Mouse (Mus musculus) A20 (cell line): Measurements from ENCODE around the gene Slc2a5.

Experiments used
- DNase-seq: peaks from one replicate; pipeline ENCODE4 v3.0.0-alpha.2; 2011; ENCODE audit warnings: low read depth, low spot score

Gene Slc2a5

DNA sequence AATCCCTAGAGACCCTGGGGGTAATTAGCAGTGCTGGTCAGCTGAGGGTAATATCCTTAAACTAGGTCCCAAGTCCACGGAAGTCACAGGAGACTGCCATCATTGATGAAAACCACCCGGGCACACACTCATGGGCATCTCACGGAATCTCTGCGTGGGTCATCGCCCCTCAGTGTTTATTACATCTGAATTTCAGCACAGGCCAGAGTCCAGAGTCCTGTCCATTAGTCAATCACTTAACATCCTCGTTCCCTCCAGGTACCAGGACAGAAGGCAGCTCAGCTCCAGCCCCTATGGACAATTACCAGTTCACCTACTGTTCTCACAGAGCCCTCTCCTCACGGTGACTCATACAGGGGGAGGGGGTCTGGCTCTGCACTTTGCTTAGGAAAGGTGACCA, 16.3 kb upstream of the Slc2a5 start:
- DNase-seq = no peak

- no peak for DNase-seq
Measured at GRCm38 (mm10) chr4:150105671-150106070, 13.4 kb upstream of the Slc2a5 start.

- no peak for DNase-seq
Measured at GRCm38 (mm10) chr4:150106637-150107036, 12.4 kb upstream of the Slc2a5 start.

DNA sequence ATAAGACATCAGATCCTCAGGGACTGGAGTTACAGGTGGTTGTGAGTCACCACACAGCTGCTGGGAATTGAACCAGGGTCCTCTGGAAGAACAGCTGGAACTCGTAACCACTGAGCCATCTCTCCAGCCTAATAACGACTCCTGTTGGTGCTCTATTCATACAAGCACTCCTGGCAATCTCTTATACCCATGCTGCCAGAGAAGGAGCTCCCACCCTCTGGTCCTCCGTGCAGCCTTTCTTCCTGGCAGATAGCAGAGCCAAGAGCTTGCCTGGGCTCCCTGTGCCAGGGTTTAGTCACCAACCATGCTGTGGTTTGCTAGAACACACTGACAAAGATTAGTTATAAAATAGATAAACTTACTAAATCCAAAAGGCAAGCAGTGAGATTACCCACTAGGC, 9.4 kb upstream of the Slc2a5 start:
- DNase-seq = no peak

- no peak for DNase-seq
Measured at GRCm38 (mm10) chr4:150110373-150110772, 8.7 kb upstream of the Slc2a5 start.

GRCm38 (mm10) chr4:150112867-150113266, 6.2 kb upstream of the Slc2a5 start:
- peak; percentile 70 for DNase-seq

DNA sequence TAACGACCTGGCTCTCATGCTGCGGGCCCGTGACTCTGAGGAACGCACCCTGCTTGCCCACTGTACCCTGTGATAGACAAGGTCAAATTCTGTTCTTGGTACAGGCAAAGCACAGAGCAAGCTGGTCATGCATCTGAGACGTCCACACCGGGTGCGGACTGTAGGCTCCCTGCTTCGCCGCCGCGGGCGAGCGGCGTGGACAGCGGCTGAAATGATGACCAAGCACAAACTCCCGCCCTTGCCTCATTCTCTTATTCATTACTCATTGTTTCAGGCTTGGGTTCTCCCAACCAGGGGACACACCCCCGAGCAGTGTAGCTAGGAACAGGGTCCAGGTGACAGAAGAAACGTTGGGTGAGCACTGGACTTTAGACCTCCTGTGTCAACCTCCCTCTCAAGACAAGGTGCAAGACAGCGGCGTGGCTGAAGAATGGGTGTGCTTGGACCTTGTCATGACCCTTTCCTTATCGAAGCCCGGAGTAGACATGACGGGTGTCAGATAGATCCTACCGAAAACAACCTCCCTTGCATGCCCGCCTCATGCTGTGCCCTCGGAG, 4.5 kb upstream of the Slc2a5 start:
- no peak for DNase-seq

GRCm38 (mm10) chr4:150117311-150117710, 1.8 kb upstream of the Slc2a5 start:
- no peak for DNase-seq

DNA sequence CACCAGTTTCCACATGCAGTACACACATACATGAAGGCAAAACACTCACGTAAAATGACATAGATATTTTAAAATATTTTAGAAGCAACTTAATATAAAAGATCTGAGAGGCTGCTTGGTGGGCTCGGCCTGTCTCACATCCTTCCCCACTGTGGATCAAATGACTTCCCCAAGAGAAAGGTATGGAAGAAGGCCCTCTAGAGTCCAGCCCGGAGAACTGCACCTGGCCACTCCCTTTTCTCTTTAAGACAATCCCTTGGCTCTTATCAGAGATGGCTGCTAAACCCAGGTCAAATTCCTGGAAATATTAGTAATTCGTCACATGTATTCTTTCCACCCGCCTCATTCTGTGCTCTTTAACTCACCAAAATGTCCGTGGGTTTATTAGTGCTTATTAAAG, 920 bp upstream of the Slc2a5 start:
- DNase-seq = no peak

GRCm38 (mm10) chr4:150119640-150120039, 557 bp downstream of the Slc2a5 start:
- no peak for DNase-seq

DNA sequence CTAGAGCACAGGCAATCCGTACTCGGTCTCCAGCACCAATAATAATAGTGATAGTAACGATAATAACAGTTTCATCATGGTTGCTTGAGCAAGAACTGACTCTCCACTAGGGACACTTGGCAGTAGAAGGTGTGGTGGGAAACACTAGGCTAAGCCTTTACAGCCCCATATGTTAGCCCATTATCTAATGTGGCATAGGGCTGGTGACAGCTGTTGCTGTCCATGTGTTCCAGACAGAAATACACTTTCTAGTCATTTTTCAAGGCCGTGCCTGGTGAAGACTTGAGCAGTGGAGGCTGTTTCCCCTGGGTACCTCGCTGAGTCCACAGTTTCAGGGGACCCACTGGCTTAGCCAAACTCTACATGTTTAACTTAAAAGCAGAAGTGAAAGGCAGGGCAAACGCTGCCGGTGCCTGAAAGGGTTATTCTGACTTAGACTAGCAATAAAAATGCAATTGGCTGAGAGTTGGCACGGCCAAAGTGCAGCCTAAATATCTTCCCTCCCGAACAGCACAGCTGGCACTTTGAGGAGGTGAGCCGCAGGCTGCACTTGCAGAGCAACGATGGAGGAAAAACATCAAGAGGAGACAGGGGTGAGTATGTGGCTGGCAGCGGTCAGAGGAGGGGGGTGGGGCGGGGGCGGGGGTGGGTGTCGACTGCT, 1.2 kb downstream of the Slc2a5 start:
- DNase-seq = peak; percentile 86

DNA sequence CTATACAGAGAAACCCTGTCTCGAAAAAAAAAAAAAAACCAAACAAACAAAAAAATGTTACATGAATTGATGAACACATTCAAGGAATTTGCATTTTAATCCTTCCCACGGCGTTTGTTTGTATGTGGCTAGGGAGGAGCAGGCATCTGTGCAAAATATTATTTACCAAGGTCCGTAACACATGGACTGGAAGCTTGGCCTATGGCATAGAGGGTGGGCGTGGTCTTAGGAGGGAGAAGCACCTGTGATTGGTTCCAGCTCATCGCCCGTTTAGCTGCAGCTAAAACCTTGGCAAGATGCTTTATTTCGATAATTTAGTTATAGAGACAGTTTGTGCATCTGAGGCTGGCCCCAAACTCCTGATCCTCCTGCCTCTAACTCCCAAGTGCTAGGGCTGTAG, 2.3 kb downstream of the Slc2a5 start:
- DNase-seq = peak; percentile 46

- DNase-seq = no peak
Measured at GRCm38 (mm10) chr4:150122476-150122875, 3.4 kb downstream of the Slc2a5 start.

DNA sequence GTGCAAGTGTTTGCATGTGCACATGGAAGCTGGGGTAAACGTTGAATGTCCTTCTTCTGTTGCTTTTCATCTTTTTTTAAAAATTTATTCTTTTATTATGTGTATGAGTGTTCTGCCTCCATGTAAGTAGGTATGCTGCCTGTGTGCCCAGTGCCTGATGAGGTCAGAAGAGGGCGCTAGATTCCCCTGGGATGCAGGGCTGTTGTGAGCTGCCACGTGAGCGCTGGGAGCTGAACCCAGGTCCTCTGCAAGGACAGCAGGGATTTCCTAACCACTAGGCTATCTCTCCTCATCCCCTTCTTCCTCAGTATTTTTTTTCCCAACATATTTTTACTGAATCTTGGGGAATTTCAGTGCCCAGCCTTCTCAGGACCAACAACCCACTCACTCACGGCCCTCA, 7.3 kb downstream of the Slc2a5 start:
- DNase-seq = no peak

GRCm38 (mm10) chr4:150127894-150128293, 8.8 kb downstream of the Slc2a5 start:
- DNase-seq = no peak

GRCm38 (mm10) chr4:150128571-150128970, 9.5 kb downstream of the Slc2a5 start:
- no peak for DNase-seq

- no peak for DNase-seq
Measured at GRCm38 (mm10) chr4:150130661-150131060, 11.6 kb downstream of the Slc2a5 start.

DNA sequence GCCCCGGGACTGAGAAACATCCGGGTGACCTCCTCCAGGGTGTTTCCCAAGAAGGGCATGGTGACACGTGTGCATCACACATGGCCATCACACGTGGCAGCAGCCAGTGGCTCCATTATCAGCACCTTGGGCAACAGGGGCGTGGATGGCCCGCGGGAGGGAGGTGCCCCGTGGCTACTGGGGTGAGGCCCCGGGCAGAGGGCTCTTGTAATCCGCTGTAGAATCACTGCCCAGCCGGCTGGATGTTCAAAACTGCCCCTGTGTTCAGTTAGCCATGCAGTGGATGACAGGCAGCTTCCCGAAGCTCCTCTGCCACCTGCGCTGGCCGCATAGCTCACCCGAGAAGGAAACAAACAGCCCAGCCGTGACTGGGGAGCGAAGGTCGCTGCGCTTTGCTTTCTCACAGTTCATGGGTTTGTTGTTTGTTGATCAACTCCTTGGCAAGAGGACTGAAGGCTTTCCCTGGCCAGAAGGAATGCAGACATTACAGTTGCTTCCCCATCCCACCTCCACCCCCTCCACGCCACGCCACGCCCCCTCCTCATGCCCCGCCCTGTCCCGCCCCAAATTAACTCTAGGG, 13.7 kb downstream of the Slc2a5 start:
- DNase-seq = peak; percentile 67

- DNase-seq = no peak
Measured at GRCm38 (mm10) chr4:150135254-150135653, 16.2 kb downstream of the Slc2a5 start.

DNA sequence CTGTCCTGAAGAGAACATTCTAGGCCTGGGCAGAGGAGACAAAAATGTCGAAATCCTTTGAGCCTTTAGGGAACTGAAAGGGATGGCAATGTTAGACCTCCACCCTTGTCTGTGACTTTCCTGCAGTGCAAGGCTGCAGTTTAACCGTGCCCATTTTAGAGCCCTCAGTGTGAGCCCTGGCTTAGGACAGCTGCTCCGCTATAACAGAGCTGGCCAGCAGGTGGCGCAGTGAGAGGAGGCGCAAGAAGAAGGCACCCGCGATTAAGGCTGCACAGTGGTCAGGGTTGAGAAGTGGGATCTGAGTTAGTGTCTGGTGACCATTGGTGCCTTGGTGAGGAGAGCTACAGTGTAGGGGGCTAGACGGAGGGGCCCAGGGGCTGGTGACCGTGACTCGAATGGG, 17.6 kb downstream of the Slc2a5 start:
- peak; percentile 84 for DNase-seq

- no peak for DNase-seq
Measured at GRCm38 (mm10) chr4:150137368-150138083, 18.4 kb downstream of the Slc2a5 start.

GRCm38 (mm10) chr4:150138084-150138543, 19.0 kb downstream of the Slc2a5 start:
- peak; percentile 95 for DNase-seq

DNA sequence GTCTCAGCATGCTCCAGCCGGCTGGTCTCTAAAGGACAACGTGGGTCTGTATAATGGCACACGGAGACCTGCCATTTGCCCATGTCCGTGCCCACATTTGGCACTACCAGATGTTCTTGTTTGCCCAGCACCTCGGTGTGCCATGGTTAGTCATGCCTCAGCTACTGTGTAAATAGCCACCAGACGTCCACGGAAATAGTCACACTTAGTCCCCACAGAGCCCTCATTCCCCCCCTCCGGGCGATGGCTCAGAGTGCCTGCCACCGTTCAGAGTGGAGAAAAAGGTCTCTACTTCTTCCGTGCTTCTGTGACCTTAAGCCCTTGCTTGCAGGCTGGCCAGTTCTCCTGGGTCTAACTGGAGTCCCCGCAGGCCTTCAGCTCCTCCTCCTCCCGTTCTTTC, 20.0 kb downstream of the Slc2a5 start:
- DNase-seq = no peak
